Mouse (Mus musculus) ES-E14 (cell line): ENCODE results near the gene Capn1. TPM values are rescaled to one million over a fixed set of nuclear protein-coding genes. Genes with fewer than 3 reads are reported as not detected.
"Not testable (repeated sequence)": the region's sequence is repeated elsewhere in the genome, so short reads cannot be mapped to it uniquely, and the experiment has no call there.

Source experiments
- DNase-seq: peaks from one replicate; pipeline ENCODE4 v3.0.0-alpha.2; 2013; ENCODE audit warnings: low read depth, low spot score
- H3K27ac ChIP-seq: 2 replicates; pipeline ENCODE4 v1.5.1; 2012; ENCODE audit warnings: low read depth, mild to moderate bottlenecking, low read length, moderate library complexity, mixed read lengths; ENCODE audit not compliant: poor library complexity, insufficient read depth, severe bottlenecking
- H3K36me3 ChIP-seq: 2 replicates; pipeline ENCODE4 v1.6.1; 2012; ENCODE audit warnings: mild to moderate bottlenecking, low read length, moderate library complexity, mixed read lengths; ENCODE audit not compliant: control insufficient read depth, poor library complexity, insufficient read depth, severe bottlenecking
- H3K4me1 ChIP-seq, 2 experiments: fragments of 150-350 bp in 1 of 2; sonication (generic) in 1 of 2; 2 replicates each; pipeline ENCODE4 v1.6.1; 2012; ENCODE audit warnings: low read length in 2 of 2, mild to moderate bottlenecking in 1 of 2, mixed read lengths in 1 of 2; ENCODE audit not compliant: control insufficient read depth in 2 of 2, insufficient read depth in 2 of 2, poor library complexity in 1 of 2
- H3K4me3 ChIP-seq, 2 experiments: fragments of 150-350 bp in 1 of 2; sonication (generic) in 1 of 2; 2 replicates each; pipeline ENCODE4 v1.5.1; 2012; ENCODE audit warnings: low read length in 2 of 2, low read depth in 1 of 2, mild to moderate bottlenecking in 1 of 2, mixed read lengths in 1 of 2; ENCODE audit not compliant: insufficient read depth in 1 of 2, poor library complexity in 1 of 2, severe bottlenecking in 1 of 2
- H3K9ac ChIP-seq: 2 replicates; pipeline ENCODE4 v1.6.1; 2012; ENCODE audit warnings: low read depth, mild to moderate bottlenecking, low read length, mixed read lengths; ENCODE audit not compliant: poor library complexity, insufficient read depth, severe bottlenecking
- H3K9me3 ChIP-seq: fragments of 150-350 bp; sonication (generic); 2 replicates; pipeline ENCODE4 v1.6.1; 2012; ENCODE audit warnings: low read depth, mild to moderate bottlenecking, low read length; ENCODE audit not compliant: control insufficient read depth, insufficient read depth
- CHD2 ChIP-seq: IDR thresholded peaks from 2 replicates; pipeline ENCODE4 v1.6.1; 2014; ENCODE audit warnings: mild to moderate bottlenecking, low read depth, low read length, inconsistent platforms
- HCFC1 ChIP-seq: IDR thresholded peaks from 2 replicates; pipeline ENCODE4 v1.6.1; 2012; ENCODE audit warnings: low read length, inconsistent platforms, borderline replicate concordance; ENCODE audit not compliant: insufficient read depth
- MAFK ChIP-seq: IDR thresholded peaks from 2 replicates; pipeline ENCODE4 v1.6.1; 2014; ENCODE audit warnings: mild to moderate bottlenecking, low read depth, low read length, inconsistent platforms; ENCODE audit not compliant: insufficient read depth
- ZC3H11A ChIP-seq: IDR thresholded peaks from 2 replicates; pipeline ENCODE4 v1.6.1; 2012; ENCODE audit warnings: low read depth, mild to moderate bottlenecking, inconsistent platforms, low read length, borderline replicate concordance
- ZNF384 ChIP-seq: IDR thresholded peaks from 2 replicates; pipeline ENCODE4 v1.6.1; 2012; ENCODE audit warnings: low read depth, low read length, inconsistent platforms
- in situ Hi-C, 2 experiments: fragments of 600-800 bp; cut with MboI; formaldehyde crosslinking; loops; one replicate each; pipeline ENCODE4 v1.15.1; 2025; ENCODE audit warnings: low sequenced_read_pairs in 2 of 2, inconsistent platforms in 1 of 2; ENCODE audit not compliant: unreplicated experiment in 2 of 2
- total RNA-seq: library from RNA; depleted of rRNA; stranded (reverse); fragments of 300-350 nt; gene quantifications from 2 replicates; pipeline ENCODE4 v1.2.3, GENCODE M21; 2012

The Capn1 gene
- total RNA-seq, 1 experiment, result 20.4 TPM

GRCm38 (mm10) chr19:6047899-6048166 is 32.1 kb upstream of the Capn1 start:
- H3K4me1 ChIP-seq, result no peaks in the 10 kb centered on the region; a peak in 1 of 4 replicates
- in situ Hi-C loops, result no loop called here
- no peaks in the 10 kb centered on the region for H3K9me3 ChIP-seq
- H3K9ac ChIP-seq, result peak overlapping the region; percentile 91
- H3K4me3 ChIP-seq, result peak overlapping the region; percentile 74 to 80
- TF ChIP-seq CHD2 (no peak), ZNF384 (no peak)
- H3K27ac ChIP-seq, result no peak overlapping the region
- no peak for DNase-seq
- peaks cover 42% of the 10 kb centered on the region for H3K36me3 ChIP-seq

- no peak overlapping the region; the same call in 1 of the 2 replicates for H3K27ac ChIP-seq
- no peak for DNase-seq
- H3K4me1 ChIP-seq, result no peaks in the 10 kb centered on the region; a peak in 1 of 4 replicates
- peak overlapping the region; percentile 74 to 80 for H3K4me3 ChIP-seq
- in situ Hi-C loops, result no loop called here
- no peaks in the 10 kb centered on the region for H3K9me3 ChIP-seq
- peak overlapping the region; percentile 91 for H3K9ac ChIP-seq
- no peak for TF ChIP-seq ZNF384
- no peak for TF ChIP-seq CHD2
- no peak for TF ChIP-seq ZC3H11A
- no peak for TF ChIP-seq MAFK
- TF ChIP-seq HCFC1, result no peak
- H3K36me3 ChIP-seq, result peaks cover 38% of the 10 kb centered on the region
Observed at GRCm38 (mm10) chr19:6047154-6047898, 31.6 kb upstream of the Capn1 start.

- Histone ChIP-seq H3K9ac (peak within 1 kb of the TSS; percentile 91), H3K4me1 (no peaks in the 10 kb centered on the region; a peak in 1 of 4 replicates), H3K9me3 (no peaks in the 10 kb centered on the region), H3K36me3 (peaks cover 32% of the 10 kb centered on the region), H3K4me3 (peak within 1 kb of the TSS; percentile 74 to 80), H3K27ac (peak within 1 kb of the TSS; percentile 81)
- TF ChIP-seq CHD2 (peak; percentile 94), ZNF384 (no peak)
- peak; percentile 90 for DNase-seq
- in situ Hi-C loops, result no loop called here
Observed at GRCm38 (mm10) chr19:6046294-6047153, 30.8 kb upstream of the Capn1 start, which contains the start of gene Syvn1. Syvn1 (plus strand) TSS chr19:6046576.

- in situ Hi-C loops, result no loop called here
- no peaks in the 10 kb centered on the region for H3K9me3 ChIP-seq
- H3K27ac ChIP-seq, result peak overlapping the region; percentile 71
- H3K9ac ChIP-seq, result peak overlapping the region; percentile 80
- H3K4me1 ChIP-seq, result no peaks in the 10 kb centered on the region; a peak in 1 of 4 replicates
- H3K4me3 ChIP-seq, result peak overlapping the region; percentile 74 to 80
- H3K36me3 ChIP-seq, result peaks cover 23% of the 10 kb centered on the region
- TF ChIP-seq MAFK, result no peak
- no peak for TF ChIP-seq CHD2
- TF ChIP-seq ZNF384, result no peak
- TF ChIP-seq ZC3H11A, result no peak
- no peak for DNase-seq
Observed at GRCm38 (mm10) chr19:6045366-6046293, 29.9 kb upstream of the Capn1 start.

- H3K4me3 ChIP-seq, H3K9me3 ChIP-seq, in situ Hi-C loops, DNase-seq, H3K4me1 ChIP-seq, H3K36me3 ChIP-seq, H3K27ac ChIP-seq, H3K9ac ChIP-seq: not testable (repeated sequence)
Observed at GRCm38 (mm10) chr19:6044102-6044501, 28.4 kb upstream of the Capn1 start.
